Mouse (Mus musculus): ENCODE data around the gene Fbxl16. TPM values are rescaled to one million over a fixed set of nuclear protein-coding genes. Genes with fewer than 3 reads are reported as not detected.

Gene Fbxl16
- polyA plus RNA-seq, 1 experiment = 1.4 TPM

- Histone ChIP-seq H3K27ac (ENCODE audit: insufficient read depth, low read length) (no peak overlapping the region), H3K4me1 (ENCODE audit: control insufficient read depth, insufficient read depth, insufficient read length) (peaks cover 3% of the 10 kb centered on the region; the same call in 1 of the 2 replicates), H3K36me3 (ENCODE audit: control insufficient read depth, insufficient read depth, low read length) (no peaks in the 10 kb centered on the region), H3K27me3 (ENCODE audit: control insufficient read depth, insufficient read depth, low read length) (no peaks in the 10 kb centered on the region), H3K4me3 (ENCODE audit: extremely low read depth, insufficient read depth, insufficient read length) (no peak overlapping the region)
- DNase-seq (ENCODE audit: low read depth in 1 of 2, low spot score in 2 of 2) = no peak
- TF ChIP-seq CTCF (IDR thresholded peaks at IDR 0.05; ENCODE audit: extremely low read depth, insufficient read depth, insufficient read length, insufficient replicate concordance) (no peak), POLR2A (IDR thresholded peaks at IDR 0.05; ENCODE audit: low read depth, low read length) (no peak)
- WGBS = 94% methylated on average over 11 of the region's 11 CpGs
Observed at GRCm38 (mm10) chr17:25865288-25865687, 56.4 kb downstream of the Fbxl16 start.

GRCm38 (mm10) chr17:25866172-25866571 is 57.3 kb downstream of the Fbxl16 start:
- 91% methylated on average over 3 of the region's 3 CpGs for WGBS
- no peaks in the 10 kb centered on the region; the same call in 1 of the 2 replicates for H3K4me1 ChIP-seq (ENCODE audit: control insufficient read depth, insufficient read depth, insufficient read length)
- no peak overlapping the region for H3K27ac ChIP-seq (ENCODE audit: insufficient read depth, low read length)

DNA sequence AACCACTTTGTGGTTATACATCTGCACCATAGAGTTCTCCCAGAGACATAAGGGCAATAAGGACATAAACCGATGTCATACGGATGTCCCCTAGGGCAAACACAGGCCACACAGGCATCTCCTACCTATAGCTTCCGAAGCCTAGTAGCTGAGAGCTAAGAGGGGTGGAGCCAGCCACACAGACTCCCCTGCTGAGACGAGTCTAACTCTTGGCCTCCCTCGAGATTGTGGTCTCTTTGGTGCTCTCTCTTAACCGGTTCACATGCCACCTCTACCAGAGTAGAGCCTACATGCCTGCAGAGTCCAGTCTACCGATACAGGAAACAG is 58.6 kb downstream of the Fbxl16 start:
- WGBS = 8% methylated on average over 7 of the region's 7 CpGs
- TF ChIP-seq CTCF (IDR thresholded peaks at IDR 0.05; ENCODE audit: extremely low read depth, insufficient read depth, insufficient read length, insufficient replicate concordance) = no peak
- no peak for TF ChIP-seq POLR2A (IDR thresholded peaks at IDR 0.05; ENCODE audit: low read depth, low read length)
- Histone ChIP-seq H3K27me3 (ENCODE audit: control insufficient read depth, insufficient read depth, low read length) (no peaks in the 10 kb centered on the region), H3K4me3 (ENCODE audit: extremely low read depth, insufficient read depth, insufficient read length) (peak overlapping the region; percentile 73; the same call in 1 of the 2 replicates), H3K27ac (ENCODE audit: insufficient read depth, low read length) (no peak overlapping the region), H3K4me1 (ENCODE audit: control insufficient read depth, insufficient read depth, insufficient read length) (no peaks in the 10 kb centered on the region; the same call in 1 of the 2 replicates), H3K36me3 (ENCODE audit: control insufficient read depth, insufficient read depth, low read length) (no peaks in the 10 kb centered on the region)
- DNase-seq (ENCODE audit: low read depth in 1 of 2, low spot score in 2 of 2) = no peak

More at GRCm38 (mm10) chr17:25866172-25866571, 57.3 kb downstream of the Fbxl16 start:
- Histone ChIP-seq H3K36me3 (ENCODE audit: control insufficient read depth, insufficient read depth, low read length) (no peaks in the 10 kb centered on the region), H3K27me3 (ENCODE audit: control insufficient read depth, insufficient read depth, low read length) (no peaks in the 10 kb centered on the region), H3K4me3 (ENCODE audit: extremely low read depth, insufficient read depth, insufficient read length) (no peak overlapping the region)
- TF ChIP-seq CTCF (IDR thresholded peaks at IDR 0.05; ENCODE audit: extremely low read depth, insufficient read depth, insufficient read length, insufficient replicate concordance) (no peak), POLR2A (IDR thresholded peaks at IDR 0.05; ENCODE audit: low read depth, low read length) (no peak)
- DNase-seq (ENCODE audit: low read depth in 1 of 2, low spot score in 2 of 2) = no peak

DNA sequence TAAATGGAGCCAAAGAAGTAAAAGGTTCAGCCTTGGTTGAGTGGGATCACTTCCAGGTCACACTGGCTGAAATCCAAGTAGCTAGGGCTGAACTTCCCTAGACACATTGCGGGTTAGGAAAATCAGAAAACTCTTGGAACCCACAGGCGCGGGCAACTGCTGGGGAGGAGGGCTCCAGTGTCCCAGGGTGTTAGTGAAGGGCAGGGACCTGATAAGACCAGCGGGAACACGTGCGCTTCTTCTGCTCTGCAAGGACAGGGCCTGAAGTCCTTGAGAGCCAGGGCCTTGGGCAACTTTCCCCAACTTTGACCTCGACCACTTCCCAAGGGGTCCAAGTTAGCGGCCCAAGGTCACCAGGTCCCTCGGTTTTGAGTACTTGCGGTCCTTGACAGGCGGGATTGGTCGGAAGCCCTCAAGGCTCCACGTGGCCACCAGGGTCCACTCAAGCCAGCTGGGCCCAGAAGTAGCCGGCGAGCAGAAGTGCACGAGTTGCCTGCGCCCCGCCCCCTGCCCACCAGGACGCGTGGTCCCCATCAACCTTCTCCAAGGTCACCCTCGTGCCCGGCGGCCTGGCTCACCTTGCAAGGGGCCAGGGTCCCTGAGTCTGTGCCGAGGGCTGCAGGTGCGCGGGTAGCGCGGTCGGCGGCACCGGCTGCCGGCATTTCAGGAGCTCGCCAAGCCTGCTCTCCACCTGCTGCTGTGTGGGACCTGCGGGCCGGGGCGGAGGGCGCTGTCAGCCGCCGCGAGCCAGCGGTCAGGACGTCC is 59.1 kb downstream of the Fbxl16 start:
- no peaks in the 10 kb centered on the region for H3K27me3 ChIP-seq (ENCODE audit: control insufficient read depth, insufficient read depth, low read length)
- WGBS = 2% methylated on average over 41 of the region's 42 CpGs
- DNase-seq (ENCODE audit: low read depth in 1 of 2, low spot score in 2 of 2) = no peak
- H3K36me3 ChIP-seq (ENCODE audit: control insufficient read depth, insufficient read depth, low read length) = no peaks in the 10 kb centered on the region
- H3K4me3 ChIP-seq (ENCODE audit: extremely low read depth, insufficient read depth, insufficient read length) = peak overlapping the region; percentile 73
- no peak overlapping the region; the same call in none of the 2 replicates for H3K27ac ChIP-seq (ENCODE audit: insufficient read depth, low read length)
- H3K4me1 ChIP-seq (ENCODE audit: control insufficient read depth, insufficient read depth, insufficient read length) = no peaks in the 10 kb centered on the region; the same call in 1 of the 2 replicates
- TF ChIP-seq CTCF (IDR thresholded peaks at IDR 0.05; ENCODE audit: extremely low read depth, insufficient read depth, insufficient read length, insufficient replicate concordance) = no peak
- no peak for TF ChIP-seq POLR2A (IDR thresholded peaks at IDR 0.05; ENCODE audit: low read depth, low read length)

- Histone ChIP-seq H3K4me3 (ENCODE audit: extremely low read depth, insufficient read depth, insufficient read length) (peak within 1 kb of the TSS; percentile 73), H3K4me1 (ENCODE audit: control insufficient read depth, insufficient read depth, insufficient read length) (no peaks in the 10 kb centered on the region; the same call in 1 of the 2 replicates), H3K27ac (ENCODE audit: insufficient read depth, low read length) (no peak within 1 kb of the TSS; the same call in none of the 2 replicates), H3K36me3 (ENCODE audit: control insufficient read depth, insufficient read depth, low read length) (no peaks in the 10 kb centered on the region), H3K27me3 (ENCODE audit: control insufficient read depth, insufficient read depth, low read length) (no peaks in the 10 kb centered on the region)
- peak in 1 of 2 experiments; percentile 63 for DNase-seq (ENCODE audit: low read depth in 1 of 2, low spot score in 2 of 2)
- WGBS = under 1% methylated on average over 24 of the region's 24 CpGs
- TF ChIP-seq POLR2A (IDR thresholded peaks at IDR 0.05; ENCODE audit: low read depth, low read length) (no peak), CTCF (IDR thresholded peaks at IDR 0.05; ENCODE audit: extremely low read depth, insufficient read depth, insufficient read length, insufficient replicate concordance) (no peak)
Observed at GRCm38 (mm10) chr17:25868601-25869191, 59.8 kb downstream of the Fbxl16 start, which contains the start of gene Mcrip2. Mcrip2 (minus strand) TSS chr17:25868764.

DNA sequence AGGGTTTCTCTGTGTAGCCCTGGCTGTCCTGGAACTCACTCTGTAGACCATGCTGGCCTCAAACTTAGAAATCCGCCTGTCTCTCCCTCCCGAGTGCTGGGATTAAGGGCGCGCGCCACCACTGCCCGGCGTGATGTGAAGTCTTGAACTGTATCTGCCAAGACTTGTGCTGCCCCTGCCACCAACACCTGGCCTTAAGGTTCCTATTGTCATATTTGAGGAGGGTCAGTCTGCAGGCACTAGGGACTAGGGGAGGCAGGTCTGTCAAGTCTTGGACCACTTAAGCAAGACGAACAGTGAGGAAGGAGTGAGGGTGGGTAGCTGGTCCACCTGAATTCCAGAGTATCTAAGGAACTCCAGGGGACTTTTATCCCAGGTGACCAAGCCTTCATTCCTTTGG is 60.6 kb downstream of the Fbxl16 start:
- WGBS = 95% methylated on average over 8 of the region's 8 CpGs
- H3K27me3 ChIP-seq (ENCODE audit: control insufficient read depth, insufficient read depth, low read length) = no peaks in the 10 kb centered on the region
- H3K4me1 ChIP-seq (ENCODE audit: control insufficient read depth, insufficient read depth, insufficient read length) = no peaks in the 10 kb centered on the region; the same call in 1 of the 2 replicates
- H3K27ac ChIP-seq (ENCODE audit: insufficient read depth, low read length) = no peak overlapping the region
- DNase-seq (ENCODE audit: low read depth in 1 of 2, low spot score in 2 of 2) = no peak
- H3K4me3 ChIP-seq (ENCODE audit: extremely low read depth, insufficient read depth, insufficient read length) = no peak overlapping the region
- TF ChIP-seq CTCF (IDR thresholded peaks at IDR 0.05; ENCODE audit: extremely low read depth, insufficient read depth, insufficient read length, insufficient replicate concordance) = no peak
- H3K36me3 ChIP-seq (ENCODE audit: control insufficient read depth, insufficient read depth, low read length) = no peaks in the 10 kb centered on the region
